Mouse (Mus musculus): Measurements from ENCODE around the gene Plxnd1.
A peak's percentile ranks its signal among the peaks of the same experiment; 100 is the strongest.

GRCm38 (mm10) chr6:115994877-115995520, at the start of gene Plxnd1:
- TF ChIP-seq CTCF (IDR thresholded peaks at IDR 0.05; ENCODE audit: borderline replicate concordance, insufficient read depth, low read length) (no peak), POLR2A (IDR thresholded peaks at IDR 0.05; ENCODE audit: low read depth, low read length) (peak; percentile 79)
